Mouse (Mus musculus): ENCODE results near the gene Dnal1.

DNA sequence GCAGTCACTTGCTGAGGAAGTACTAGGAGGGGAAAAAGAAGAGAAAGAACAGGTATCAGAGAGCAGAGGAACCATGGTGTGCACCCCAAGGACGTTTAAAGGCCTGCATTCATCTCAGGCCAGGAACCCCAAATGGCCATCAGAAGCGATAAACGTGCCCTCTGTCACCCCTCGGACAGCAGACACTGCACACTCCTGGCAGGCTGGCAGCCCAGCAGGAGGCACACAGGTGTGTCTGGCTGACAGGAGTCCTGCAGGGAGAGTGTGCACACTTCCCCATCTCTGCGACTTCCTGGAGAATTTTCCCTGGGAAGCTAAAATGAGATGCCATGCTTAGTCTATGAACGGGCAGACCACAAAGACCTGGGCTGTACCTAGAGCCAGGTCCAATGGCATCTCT lies 39.2 kb downstream of the Dnal1 start:
- no peak for TF ChIP-seq CTCF (IDR thresholded peaks at IDR 0.05 in 2 of 3, conservative IDR thresholded peaks at IDR 0.05 in 1 of 3; ENCODE audit: control insufficient read depth in 1 of 3, insufficient read depth in 1 of 3, low read depth in 2 of 3, low read length in 3 of 3, poor library complexity in 1 of 3, severe bottlenecking in 1 of 3)
- TF ChIP-seq USF1 (IDR thresholded peaks at IDR 0.05; ENCODE audit: low read depth, low read length), result no peak
- TF ChIP-seq GATA1 (IDR thresholded peaks at IDR 0.05; ENCODE audit: low read depth, low read length), result no peak
- TF ChIP-seq TCF12 (IDR thresholded peaks at IDR 0.05; ENCODE audit: low read depth, low read length), result no peak
- TF ChIP-seq POLR2A (IDR thresholded peaks at IDR 0.05; ENCODE audit: control insufficient read depth in 1 of 2, insufficient read depth in 1 of 2, low read depth in 1 of 2, low read length in 2 of 2, poor library complexity in 1 of 2), result no peak
- TF ChIP-seq POLR2AphosphoS2 (IDR thresholded peaks at IDR 0.05; ENCODE audit: low read length), result no peak
- TF ChIP-seq MAX (IDR thresholded peaks at IDR 0.05; ENCODE audit: low read length), result no peak
- TF ChIP-seq CHD2 (IDR thresholded peaks at IDR 0.05; ENCODE audit: low read length), result no peak
- TF ChIP-seq MYC (IDR thresholded peaks at IDR 0.05; ENCODE audit: low read depth, low read length), result no peak
- TF ChIP-seq EP300 (IDR thresholded peaks at IDR 0.05; ENCODE audit: low read depth in 1 of 2, low read length in 2 of 2), result no peak
- no peak for TF ChIP-seq RAD21 (IDR thresholded peaks at IDR 0.05; ENCODE audit: low read depth, low read length)
- no peak for TF ChIP-seq GABPA (IDR thresholded peaks at IDR 0.05; ENCODE audit: low read depth, low read length)
